Mouse (Mus musculus) cerebellum, postnatal 36 days (tissue): Measurements from ENCODE around the gene Chd6.

Experiments used
- DNase-seq, 2 experiments: peaks; one replicate each; pipeline ENCODE4 v3.0.0; 2021 to 2022; ENCODE audit warnings: mixed read lengths in 2 of 2

Gene Chd6

GRCm38 (mm10) chr2:161108933-161109371 is at the start of gene Chd6:
TSS of gene Chd6 (minus strand) at chr2:161109075.
- DNase-seq, result peak; percentile 99

GRCm38 (mm10) chr2:161150004-161150842 is 41.3 kb upstream of the Chd6 start:
- DNase-seq, result no peak

GRCm38 (mm10) chr2:161148428-161149020 is 39.6 kb upstream of the Chd6 start:
- DNase-seq, result no peak

- DNase-seq, result no peak
Measured at GRCm38 (mm10) chr2:161147656-161148427, 39.0 kb upstream of the Chd6 start.

GRCm38 (mm10) chr2:161144799-161145198 is 35.9 kb upstream of the Chd6 start:
- DNase-seq, result no peak

- DNase-seq, result no peak
Measured at GRCm38 (mm10) chr2:161138672-161139536, 30.0 kb upstream of the Chd6 start.

- no peak for DNase-seq
Measured at GRCm38 (mm10) chr2:161136999-161137398, 28.1 kb upstream of the Chd6 start.

GRCm38 (mm10) chr2:161128367-161129111 is 19.7 kb upstream of the Chd6 start:
- no peak for DNase-seq

- DNase-seq, result no peak
Measured at GRCm38 (mm10) chr2:161112011-161112410, 3.1 kb upstream of the Chd6 start.

- DNase-seq, result no peak
Measured at GRCm38 (mm10) chr2:161109398-161109821, 535 bp upstream of the Chd6 start.

GRCm38 (mm10) chr2:161108085-161108927 is 569 bp downstream of the Chd6 start:
- DNase-seq, result peak; percentile 43 to 54

GRCm38 (mm10) chr2:161107236-161107635 is 1.6 kb downstream of the Chd6 start:
- no peak for DNase-seq

GRCm38 (mm10) chr2:161103769-161104168 is 5.1 kb downstream of the Chd6 start:
- no peak for DNase-seq

- no peak for DNase-seq
Measured at GRCm38 (mm10) chr2:161102102-161102501, 6.8 kb downstream of the Chd6 start.

GRCm38 (mm10) chr2:161097746-161098145 is 11.1 kb downstream of the Chd6 start:
- no peak for DNase-seq

- no peak for DNase-seq
Measured at GRCm38 (mm10) chr2:161090746-161091405, 18.0 kb downstream of the Chd6 start.

GRCm38 (mm10) chr2:161090200-161090599 is 18.7 kb downstream of the Chd6 start:
- no peak for DNase-seq

- DNase-seq, result no peak
Measured at GRCm38 (mm10) chr2:161078590-161078989, 30.3 kb downstream of the Chd6 start.

GRCm38 (mm10) chr2:161076262-161076661 is 32.6 kb downstream of the Chd6 start:
- no peak for DNase-seq

GRCm38 (mm10) chr2:161075553-161075952 is 33.3 kb downstream of the Chd6 start:
- DNase-seq, result no peak
